11 mouse cellular contexts compared by ENCODE assay signal in the genomic region with DNA sequence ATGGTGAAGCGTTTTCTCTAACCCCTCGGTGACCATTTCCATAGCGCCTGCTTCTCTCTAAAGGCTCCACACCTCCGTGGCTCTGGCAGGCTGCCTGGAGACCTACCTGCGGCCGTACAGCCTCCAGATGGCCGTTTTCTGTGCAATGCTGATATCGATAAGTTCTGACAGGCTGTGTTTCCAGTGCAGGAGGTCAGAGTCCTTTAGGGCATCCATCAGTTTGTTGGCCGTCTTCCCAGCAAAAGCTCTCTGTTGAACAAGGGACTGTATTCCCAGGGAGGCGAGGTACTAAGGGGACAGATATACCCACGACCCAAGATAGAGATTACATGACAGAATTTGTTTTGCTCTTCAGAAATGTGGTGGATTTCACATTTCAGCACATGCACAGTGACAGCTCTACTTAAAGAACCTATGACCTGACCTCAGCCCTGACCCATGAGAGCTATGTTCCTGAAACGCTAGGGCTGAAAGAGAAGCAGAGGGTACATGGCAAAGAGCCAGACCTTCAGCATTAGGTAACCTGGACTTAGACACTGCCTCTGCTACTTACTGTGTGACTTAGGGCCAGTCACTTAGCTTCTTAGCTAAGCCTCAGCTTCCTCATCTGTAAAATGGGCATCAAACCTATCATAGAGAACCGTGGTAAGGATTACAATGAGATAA. TPM values are rescaled to one million over a fixed set of nuclear protein-coding genes. Genes with fewer than 3 reads are reported as not detected.
DNase-seq lines count a peak whose midpoint lies in the region; ATAC-seq lines count a peak whose summit lies in the region.
"Had no signal": no experiment of that assay in that cellular context is flagged by ENCODE, and none has a peak within 500 bp of the region (broad histone marks: within the 10 kb centered on the region; RNA-seq: fewer than 3 reads in every experiment).

No protein-coding gene starts in this region.

- no peak for ATAC-seq in hindbrain, embryonic 13.5 days (ENCODE audit: low FRiP score)
- no peak for ATAC-seq in hindbrain, embryonic 11.5 days (ENCODE audit: low FRiP score)

- no peak overlapping the region for H3K4me2 ChIP-seq in hindbrain, embryonic 13.5 days
- no peak overlapping the region for H3K4me2 ChIP-seq in hindbrain, embryonic 11.5 days (replicated peaks; ENCODE audit: low read depth, low read length)
- H3K4me2 ChIP-seq: embryonic facial prominence, embryonic 13.5 days; neural tube, embryonic 12.5 days had no signal

- DNase-seq in hindbrain, embryonic 11.5 days (ENCODE audit: low spot score): no peak
- DNase-seq in brain, adult 2 months (ENCODE audit: low read depth, low spot score): peak; percentile 60
- DNase-seq in cerebellum, adult 11-12 months: peak; percentile 82
- DNase-seq in kidney, adult 9 months: peak; percentile 84
- no peak for DNase-seq in thymus, postnatal 10 days (ENCODE audit: low spot score in 2 of 2)
- DNase-seq in frontal cortex, adult 2 months (ENCODE audit: extremely low spot score in 1 of 2, low spot score in 1 of 2): no peak
- DNase-seq: gastrocnemius, postnatal 36 days had no signal

- peaks cover 26% of the 10 kb centered on the region for H3K4me1 ChIP-seq in hindbrain, embryonic 13.5 days (replicated peaks)
- H3K4me1 ChIP-seq in hindbrain, embryonic 11.5 days (replicated peaks; ENCODE audit: control insufficient read depth, insufficient read depth, low read length): no peaks in the 10 kb centered on the region

- H3K9ac ChIP-seq in hindbrain, embryonic 13.5 days: no peak overlapping the region
- no peak overlapping the region for H3K9ac ChIP-seq in hindbrain, embryonic 11.5 days (ENCODE audit: low read depth, low read length)
- H3K9ac ChIP-seq: embryonic facial prominence, embryonic 13.5 days; neural tube, embryonic 12.5 days had no signal

- peaks cover 95% of the 10 kb centered on the region for H3K36me3 ChIP-seq in hindbrain, embryonic 13.5 days
- H3K36me3 ChIP-seq in hindbrain, embryonic 11.5 days (ENCODE audit: control insufficient read depth, insufficient read depth, low read length): peaks cover 34% of the 10 kb centered on the region

- 79% methylated on average over 13 of the region's 13 CpGs for WGBS in hindbrain, embryonic 13.5 days
- WGBS in hindbrain, embryonic 11.5 days: 87% methylated on average over 13 of the region's 13 CpGs

- 0 out of 2 replicates have a peak overlapping the region, but pooled peaks have one; percentile 79 for H3K27ac ChIP-seq in hindbrain, embryonic 13.5 days
- no peak overlapping the region for H3K27ac ChIP-seq in hindbrain, embryonic 11.5 days (ENCODE audit: low read depth, low read length)
- H3K27ac ChIP-seq: macrophage; neural tube, embryonic 12.5 days had no signal

- no peak overlapping the region for H3K4me3 ChIP-seq in hindbrain, embryonic 13.5 days
- no peak overlapping the region for H3K4me3 ChIP-seq in hindbrain, embryonic 11.5 days (ENCODE audit: low read depth, low read length)
- H3K4me3 ChIP-seq: embryonic facial prominence, embryonic 13.5 days; neural tube, embryonic 12.5 days had no signal

- no peaks in the 10 kb centered on the region for H3K9me3 ChIP-seq in hindbrain, embryonic 13.5 days
- no peaks in the 10 kb centered on the region for H3K9me3 ChIP-seq in hindbrain, embryonic 11.5 days (ENCODE audit: control insufficient read depth, low read length)
- H3K9me3 ChIP-seq: embryonic facial prominence, embryonic 13.5 days; neural tube, embryonic 12.5 days had no signal

- H3K27me3 ChIP-seq in hindbrain, embryonic 13.5 days: no peaks in the 10 kb centered on the region
- H3K27me3 ChIP-seq in hindbrain, embryonic 11.5 days (ENCODE audit: control insufficient read depth, insufficient read depth, low read length): no peaks in the 10 kb centered on the region
- H3K27me3 ChIP-seq: embryonic facial prominence, embryonic 13.5 days; neural tube, embryonic 12.5 days had no signal

RNA-seq across cellular contexts. Expression of a gene that starts 20.7 kb away (rescaled TPM):
- polyA plus RNA-seq in hindbrain, embryonic 13.5 days (2015; fragmentation: Nextera tagmentation; extraction: Ambion mirVana): 518 and 521 TPM in 2 replicates
- 522 and 525 TPM in 2 replicates for polyA plus RNA-seq in hindbrain, embryonic 11.5 days (2014; fragmentation: Nextera tagmentation; extraction: Ambion mirVana)
- 399 and 447 TPM in 2 replicates for polyA plus RNA-seq in frontal cortex, adult 2 months (2012; rRNA removed)

RNA-seq across cellular contexts. Expression of a gene that starts 21.3 kb away (rescaled TPM):
- 59.1 and 60.3 TPM in 2 replicates for polyA plus RNA-seq in hindbrain, embryonic 13.5 days (2015; fragmentation: Nextera tagmentation; extraction: Ambion mirVana)
- polyA plus RNA-seq in hindbrain, embryonic 11.5 days (2014; fragmentation: Nextera tagmentation; extraction: Ambion mirVana): 22.2 and 28.8 TPM in 2 replicates
- polyA plus RNA-seq in frontal cortex, adult 2 months (2012; rRNA removed): 193 and 204 TPM in 2 replicates

RNA-seq across cellular contexts. Expression of a gene that starts 49.4 kb away (rescaled TPM):
- 48.4 and 50.6 TPM in 2 replicates for polyA plus RNA-seq in hindbrain, embryonic 13.5 days (2015; fragmentation: Nextera tagmentation; extraction: Ambion mirVana)
- 56.8 and 61.5 TPM in 2 replicates for polyA plus RNA-seq in hindbrain, embryonic 11.5 days (2014; fragmentation: Nextera tagmentation; extraction: Ambion mirVana)
- polyA plus RNA-seq in frontal cortex, adult 2 months (2012; rRNA removed): 27.5 and 31.7 TPM in 2 replicates

Comparison
In these comparisons a context has a peak if more than half of its experiments do, and no peak if none do; other contexts are left out.
1. DNase-seq: peak in brain, adult 2 months (single experiment), cerebellum, adult 11-12 months (single experiment) and kidney, adult 9 months (single experiment); none in hindbrain, embryonic 11.5 days (single experiment), thymus, postnatal 10 days (0 of 2) and frontal cortex, adult 2 months (0 of 2).